Mouse (Mus musculus) heart, embryonic 15.5 days (tissue): ENCODE results near the gene Gm47841. TPM values are rescaled to one million over a fixed set of nuclear protein-coding genes. Genes with fewer than 3 reads are reported as not detected.

Experiments used
- ATAC-seq: fragments of 200-750 bp; cut with Nextera tagmentation; replicated peaks from 2 replicates; pipeline ENCODE4 v1.8.0; 2017; ENCODE audit warnings: low read depth, moderate TSS enrichment; ENCODE audit not compliant: insufficient number of reproducible peaks, insufficient read depth, low FRiP score
- H3K27ac ChIP-seq: fragments of 300-500 bp; sonication (generic); 2 replicates; pipeline ENCODE4 v1.5.1; 2015; ENCODE audit warnings: mild to moderate bottlenecking, inconsistent platforms
- H3K27me3 ChIP-seq: fragments of 300-500 bp; sonication (generic); 2 replicates; pipeline ENCODE4 v1.6.1; 2015; ENCODE audit warnings: inconsistent platforms
- H3K36me3 ChIP-seq: fragments of 300-500 bp; sonication (generic); 2 replicates; pipeline ENCODE4 v1.6.1; 2015; ENCODE audit warnings: mild to moderate bottlenecking, inconsistent platforms
- H3K4me1 ChIP-seq: fragments of 300-500 bp; sonication (generic); replicated peaks from 2 replicates; pipeline ENCODE4 v1.6.1; 2015; ENCODE audit warnings: inconsistent platforms
- H3K4me2 ChIP-seq: fragments of 300-500 bp; sonication (generic); 2 replicates; pipeline ENCODE4 v1.6.1; 2015; ENCODE audit warnings: inconsistent platforms, mild to moderate bottlenecking, moderate library complexity
- H3K4me3 ChIP-seq: fragments of 300-500 bp; sonication (generic); 2 replicates; pipeline ENCODE4 v1.5.1; 2015; ENCODE audit warnings: mild to moderate bottlenecking, inconsistent platforms
- H3K9ac ChIP-seq: fragments of 300-500 bp; sonication (generic); 2 replicates; pipeline ENCODE4 v1.6.1; 2015; ENCODE audit warnings: mild to moderate bottlenecking, inconsistent platforms
- H3K9me3 ChIP-seq: fragments of 300-500 bp; sonication (generic); replicated peaks from 2 replicates; pipeline ENCODE4 v1.6.1; 2016; ENCODE audit warnings: inconsistent platforms
- WGBS: fragments of 180-500 bp; shearing (Covaris S2); methylation state at CpG from one replicate; pipeline ENCODE4 v1.1.7; 2015; ENCODE audit warnings: mixed read lengths; 5-methylcytosine and 5-hydroxymethylcytosine counted together
- polyA plus RNA-seq: library from polyadenylated mRNA; unstranded; fragments of >200 nt; fragmentation: Nextera tagmentation; extraction: Ambion mirVana; gene quantifications from 2 replicates; pipeline ENCODE4 v1.2.1, GENCODE M21; 2015

Gene Gm47841
- polyA plus RNA-seq, 1 experiment from 2014 or later, result not detected

DNA sequence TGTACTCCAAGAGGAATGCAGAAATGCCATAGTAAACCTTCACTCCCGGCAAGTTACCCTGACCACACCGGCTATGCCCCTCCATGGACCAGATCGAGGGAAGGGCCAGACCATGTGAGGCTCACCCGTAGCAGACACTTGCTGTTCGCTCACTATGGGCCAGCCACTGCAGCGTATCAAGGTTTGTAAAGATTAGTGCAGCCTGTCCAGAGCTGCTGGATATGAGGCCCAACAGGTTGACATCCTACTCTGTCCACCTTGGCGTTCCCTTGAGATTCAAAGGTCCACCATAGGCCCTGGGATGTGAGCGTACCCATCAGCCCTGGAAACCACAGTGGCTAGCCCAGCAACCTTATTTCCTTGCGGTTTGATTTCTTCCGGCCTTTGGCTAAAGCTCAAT is 7.3 kb upstream of the Gm47841 start:
- Histone ChIP-seq H3K27ac (no peak overlapping the region), H3K4me2 (0 out of 2 replicates have a peak overlapping the region, but pooled peaks have one; percentile 78), H3K4me3 (no peak overlapping the region), H3K27me3 (peaks cover 81% of the 10 kb centered on the region), H3K9ac (no peak overlapping the region), H3K9me3 (no peaks in the 10 kb centered on the region), H3K36me3 (no peaks in the 10 kb centered on the region), H3K4me1 (peaks cover 15% of the 10 kb centered on the region)
- WGBS, result 77% methylated on average over 10 of the region's 10 CpGs
- no peak for ATAC-seq

DNA sequence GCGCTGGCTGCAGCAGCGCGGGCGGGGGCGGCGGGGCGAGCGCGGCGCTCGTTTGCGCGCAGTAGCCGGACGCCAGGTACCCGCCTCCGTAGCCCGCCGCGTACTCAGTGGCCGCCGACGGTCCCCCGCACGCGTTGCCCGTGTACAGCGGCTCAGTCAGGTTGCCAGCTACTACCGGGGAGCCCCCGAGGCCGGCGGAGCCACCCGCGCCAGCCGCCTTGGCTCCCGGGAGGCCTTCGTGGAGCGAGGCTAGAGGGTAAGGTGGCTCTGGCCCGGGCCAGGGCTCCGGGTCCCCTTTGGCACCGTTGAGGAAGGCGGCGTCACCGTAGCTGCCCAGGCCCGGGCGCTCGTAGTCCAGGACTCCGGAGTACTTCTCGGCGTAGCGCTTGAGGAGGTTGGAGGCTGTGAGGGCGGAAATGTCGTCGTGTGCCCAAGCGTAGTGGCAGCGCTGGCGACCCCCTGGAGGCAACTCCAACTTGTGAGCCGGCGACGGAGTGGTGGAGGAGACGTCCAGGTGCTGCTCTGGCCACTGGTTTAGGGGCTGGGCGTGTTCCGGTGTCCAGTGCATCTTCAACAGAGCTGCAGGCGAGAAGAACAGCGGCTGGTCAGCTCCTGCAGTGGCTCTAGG is 6.7 kb upstream of the Gm47841 start:
- Histone ChIP-seq H3K4me3 (peak overlapping the region; percentile 44), H3K9me3 (no peaks in the 10 kb centered on the region), H3K9ac (0 out of 2 replicates have a peak overlapping the region, but pooled peaks have one; percentile 36), H3K4me1 (peaks cover 15% of the 10 kb centered on the region), H3K36me3 (no peaks in the 10 kb centered on the region), H3K4me2 (peak overlapping the region; percentile 78), H3K27me3 (peaks cover 87% of the 10 kb centered on the region), H3K27ac (no peak overlapping the region)
- ATAC-seq, result no peak
- WGBS, result 20% methylated on average over 57 of the region's 65 CpGs

DNA sequence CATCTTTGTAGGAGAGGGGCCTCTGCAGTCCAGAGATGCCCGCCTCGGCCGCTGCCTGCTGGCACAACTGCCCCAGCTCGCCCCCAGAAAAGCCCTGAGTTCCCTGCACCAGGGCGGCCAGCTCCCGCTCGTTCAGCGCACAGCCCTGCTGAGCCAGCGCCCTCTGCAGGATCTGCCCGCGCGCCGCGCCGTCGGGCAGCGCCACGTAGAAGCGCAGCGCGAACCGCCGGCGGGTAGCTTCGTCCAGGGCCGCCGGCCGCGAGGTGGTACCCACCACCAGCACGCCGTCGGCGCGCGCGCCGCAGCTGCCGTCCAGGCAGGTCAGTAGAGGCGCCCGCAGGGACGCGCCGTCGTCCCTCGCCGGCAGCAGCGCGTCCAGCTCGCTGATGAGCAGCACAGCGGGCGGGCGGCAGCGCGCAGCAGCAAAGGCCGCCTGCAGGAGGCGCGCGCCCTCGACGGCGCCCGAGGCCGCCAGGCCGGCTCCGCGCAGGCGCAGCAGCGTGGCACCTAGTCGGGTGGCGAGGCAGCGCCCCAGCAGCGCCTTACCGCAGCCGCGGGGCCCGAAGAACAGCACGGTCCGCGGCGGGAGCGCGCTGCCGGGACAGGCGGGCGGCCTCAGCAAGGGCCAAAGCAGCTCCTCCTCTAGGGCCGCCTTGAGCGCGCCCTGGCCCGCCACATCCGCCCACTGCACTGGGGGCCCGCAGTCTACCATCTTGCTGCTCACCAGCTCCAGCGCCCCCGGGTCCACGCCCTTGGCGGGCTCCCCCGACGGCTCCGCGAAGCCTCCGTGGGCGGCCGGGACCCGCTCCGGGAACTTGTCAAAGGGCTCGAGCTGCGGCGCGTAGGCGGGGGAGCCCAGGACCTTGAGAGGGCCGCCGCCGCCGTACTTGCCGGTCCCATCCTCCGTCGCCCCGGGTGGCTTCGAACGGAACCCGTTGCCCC is 5.6 kb upstream of the Gm47841 start:
- peaks cover 95% of the 10 kb centered on the region for H3K27me3 ChIP-seq
- ATAC-seq, result no peak
- peak overlapping the region; percentile 44 for H3K4me3 ChIP-seq
- 16% methylated on average over 120 of the region's 120 CpGs for WGBS
- peak overlapping the region; percentile 78 for H3K4me2 ChIP-seq
- no peaks in the 10 kb centered on the region for H3K36me3 ChIP-seq
- no peak overlapping the region for H3K27ac ChIP-seq
- H3K9ac ChIP-seq, result 0 out of 2 replicates have a peak overlapping the region, but pooled peaks have one; percentile 36
- H3K4me1 ChIP-seq, result peaks cover 15% of the 10 kb centered on the region
- H3K9me3 ChIP-seq, result no peaks in the 10 kb centered on the region

DNA sequence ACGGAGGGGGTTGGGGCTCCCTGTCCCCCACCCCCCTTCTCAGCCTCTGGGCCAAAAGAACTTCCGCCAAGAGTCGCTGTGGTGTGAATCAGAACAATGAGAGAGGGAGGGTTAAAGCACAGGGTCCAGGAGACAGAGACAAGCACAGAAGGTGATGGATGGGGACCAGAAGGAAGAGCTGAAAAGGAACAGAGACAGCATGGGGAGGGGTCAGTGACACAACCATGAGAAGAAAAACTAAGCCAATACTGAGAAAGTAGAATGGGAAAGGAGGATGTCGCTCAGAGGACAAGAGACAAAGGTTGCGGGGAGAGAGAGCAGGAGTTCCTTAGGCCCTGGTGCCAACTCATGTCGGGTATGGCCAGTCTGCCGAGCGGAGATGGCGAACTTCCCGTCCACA is 4.7 kb upstream of the Gm47841 start:
- Histone ChIP-seq H3K36me3 (no peaks in the 10 kb centered on the region), H3K4me2 (no peak overlapping the region), H3K4me1 (peaks cover 21% of the 10 kb centered on the region), H3K27me3 (peaks cover 98% of the 10 kb centered on the region), H3K4me3 (no peak overlapping the region), H3K27ac (no peak overlapping the region), H3K9me3 (no peaks in the 10 kb centered on the region), H3K9ac (no peak overlapping the region)
- no peak for ATAC-seq
- WGBS, result 69% methylated on average over 10 of the region's 10 CpGs

DNA sequence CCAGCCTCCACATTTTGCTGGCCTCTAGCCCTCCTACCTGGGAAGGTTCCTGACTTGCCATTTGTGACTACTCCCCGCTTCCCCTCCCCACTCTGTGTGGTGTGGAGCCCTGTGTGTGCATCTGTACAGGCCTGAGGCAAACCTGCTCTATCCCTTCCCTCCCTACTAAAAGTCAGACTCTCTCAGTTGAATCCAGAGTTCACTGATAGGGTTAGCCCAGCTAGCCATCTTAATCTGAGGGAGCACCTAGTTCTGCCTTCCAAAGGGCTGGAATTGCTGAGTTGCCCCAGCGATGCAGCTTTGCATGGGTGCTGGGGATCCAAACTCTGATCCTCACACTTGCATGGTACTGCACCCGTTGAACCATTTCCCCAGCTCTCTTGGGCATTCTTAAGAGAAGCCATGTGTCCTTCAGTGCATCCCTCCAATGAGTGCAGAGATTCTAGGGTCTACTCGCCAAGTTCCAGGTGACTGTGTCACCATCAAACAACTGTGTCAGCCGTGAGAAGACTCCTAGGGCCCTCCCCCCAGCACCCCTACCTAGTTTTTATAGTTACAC is 1.2 kb upstream of the Gm47841 start:
- no peak for ATAC-seq
- no peaks in the 10 kb centered on the region for H3K9me3 ChIP-seq
- 56% methylated on average over 5 of the region's 5 CpGs for WGBS
- H3K4me2 ChIP-seq, result no peak overlapping the region
- H3K4me3 ChIP-seq, result no peak overlapping the region
- no peaks in the 10 kb centered on the region for H3K36me3 ChIP-seq
- no peak overlapping the region for H3K9ac ChIP-seq
- H3K27me3 ChIP-seq, result peaks cover 99% of the 10 kb centered on the region
- no peak overlapping the region for H3K27ac ChIP-seq
- H3K4me1 ChIP-seq, result peaks cover 24% of the 10 kb centered on the region

DNA sequence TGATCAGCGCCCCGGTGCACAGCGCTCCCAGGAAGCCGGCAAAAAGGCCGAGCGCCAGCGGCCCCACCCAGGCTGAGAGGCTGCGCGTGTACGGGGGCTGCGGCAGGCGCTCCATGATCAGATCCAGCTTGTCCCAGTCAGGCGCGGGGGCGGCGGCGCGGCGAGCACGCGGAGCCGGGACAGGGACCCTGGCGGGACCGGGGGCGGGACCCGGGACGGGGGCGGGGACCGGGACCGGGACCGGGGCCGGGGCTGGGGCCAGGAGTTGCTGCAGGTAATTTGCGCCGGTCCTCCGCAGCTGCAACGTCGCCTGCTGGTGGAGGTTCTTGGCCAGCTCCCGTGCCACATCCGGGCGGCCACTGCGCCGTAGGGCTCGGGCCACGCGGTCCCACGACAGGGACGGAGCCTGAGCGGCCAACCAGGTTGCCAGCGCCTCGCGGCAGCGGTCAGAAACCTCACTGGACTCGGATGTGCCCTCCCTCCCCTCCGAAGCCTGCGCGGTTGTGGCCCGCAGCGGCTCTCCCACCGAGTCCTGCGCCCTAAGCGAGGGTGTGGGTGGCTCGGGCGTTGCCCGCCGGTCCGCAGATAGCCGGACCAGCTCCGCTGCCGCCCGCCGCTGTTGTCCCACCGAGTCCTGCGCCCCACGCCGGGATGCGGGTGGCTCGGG is 537 bp downstream of the Gm47841 start:
- peaks cover 17% of the 10 kb centered on the region for H3K4me1 ChIP-seq
- no peak; the same call in 1 of the 2 replicates for ATAC-seq
- peak overlapping the region; percentile 94 for H3K4me2 ChIP-seq
- peaks cover 95% of the 10 kb centered on the region for H3K27me3 ChIP-seq
- H3K4me3 ChIP-seq, result peak overlapping the region; percentile 54
- under 1% methylated on average over 77 of the region's 77 CpGs for WGBS
- H3K36me3 ChIP-seq, result no peaks in the 10 kb centered on the region
- peak overlapping the region; percentile 25; the same call in 1 of the 2 replicates for H3K9ac ChIP-seq
- no peaks in the 10 kb centered on the region for H3K9me3 ChIP-seq
- H3K27ac ChIP-seq, result no peak overlapping the region

DNA sequence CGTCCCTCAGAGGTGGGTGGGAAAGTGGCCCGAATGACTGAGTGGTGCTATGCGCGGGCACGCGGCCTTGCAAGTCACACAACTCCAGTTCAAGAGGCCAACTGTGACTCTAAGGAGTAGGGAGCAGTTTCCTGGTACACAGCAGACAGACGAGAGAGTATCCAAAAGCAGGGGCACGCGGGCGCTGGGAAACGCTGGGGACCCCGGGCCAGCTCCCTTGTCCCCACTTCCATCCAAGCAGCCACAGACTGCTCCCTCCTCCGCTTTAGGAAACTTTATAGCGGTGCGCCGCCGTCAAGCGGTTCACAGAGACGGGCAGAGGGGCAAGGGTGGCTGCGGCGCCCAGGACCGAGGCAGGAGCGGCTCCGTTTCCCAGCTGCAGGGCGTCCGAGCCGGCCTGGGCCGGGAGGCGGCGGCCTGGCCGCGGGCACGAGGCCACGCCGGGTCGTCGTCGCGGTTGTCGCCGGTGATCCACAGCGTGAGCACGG is 1.1 kb downstream of the Gm47841 start:
- H3K9me3 ChIP-seq, result no peaks in the 10 kb centered on the region
- WGBS, result 3% methylated on average over 43 of the region's 43 CpGs
- H3K36me3 ChIP-seq, result no peaks in the 10 kb centered on the region
- no peak for ATAC-seq
- peak overlapping the region; percentile 54 for H3K4me3 ChIP-seq
- H3K27me3 ChIP-seq, result peaks cover 95% of the 10 kb centered on the region
- H3K4me1 ChIP-seq, result peaks cover 17% of the 10 kb centered on the region
- H3K27ac ChIP-seq, result no peak overlapping the region
- peak overlapping the region; percentile 25; the same call in 1 of the 2 replicates for H3K9ac ChIP-seq
- H3K4me2 ChIP-seq, result peak overlapping the region; percentile 94

DNA sequence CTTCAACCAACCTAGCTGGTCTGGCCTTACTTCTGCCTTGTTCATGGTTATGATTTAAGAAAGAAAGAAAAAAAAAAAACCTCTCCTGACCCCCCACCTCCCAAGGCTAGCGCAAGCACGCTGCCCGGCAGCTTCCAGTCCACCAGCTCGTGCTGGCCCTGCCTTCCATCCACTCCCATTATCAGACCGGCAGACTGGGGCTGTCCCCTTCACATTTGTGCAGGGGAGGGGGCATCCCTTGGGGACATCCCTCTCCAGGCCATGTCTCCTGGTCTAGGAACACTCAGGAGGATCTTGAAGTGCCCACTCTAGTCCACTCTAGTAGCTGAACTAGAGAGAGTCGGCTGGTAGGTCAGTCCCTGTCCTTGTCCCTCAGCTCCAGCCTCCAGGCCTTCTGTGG is 2.7 kb downstream of the Gm47841 start:
- H3K4me3 ChIP-seq, result no peak overlapping the region
- WGBS, result 37% methylated on average over 6 of the region's 6 CpGs
- H3K9me3 ChIP-seq, result no peaks in the 10 kb centered on the region
- no peaks in the 10 kb centered on the region for H3K36me3 ChIP-seq
- no peak overlapping the region for H3K9ac ChIP-seq
- no peak overlapping the region for H3K4me2 ChIP-seq
- H3K4me1 ChIP-seq, result peaks cover 17% of the 10 kb centered on the region
- H3K27me3 ChIP-seq, result peaks cover 95% of the 10 kb centered on the region
- H3K27ac ChIP-seq, result no peak overlapping the region
- no peak for ATAC-seq

DNA sequence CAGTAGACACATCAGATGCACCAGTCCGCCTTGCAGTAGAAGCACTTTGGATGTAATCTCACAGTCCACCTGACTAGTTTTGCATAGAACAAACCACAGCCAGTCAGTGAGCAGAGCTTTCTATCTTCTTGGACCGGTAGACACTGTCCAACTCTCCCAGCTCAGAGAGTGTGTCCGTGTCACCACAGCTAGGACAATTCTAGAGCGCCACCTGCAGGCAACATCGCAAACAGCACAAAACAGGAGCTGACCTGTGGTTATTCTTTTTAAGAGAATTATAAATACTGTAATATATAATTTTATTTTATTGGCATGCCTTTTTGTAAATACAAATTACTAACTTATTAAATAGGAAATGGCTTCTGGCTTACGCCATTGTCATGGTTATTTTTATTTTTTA is 4.6 kb downstream of the Gm47841 start:
- H3K36me3 ChIP-seq, result no peaks in the 10 kb centered on the region
- peaks cover 17% of the 10 kb centered on the region for H3K4me1 ChIP-seq
- H3K9me3 ChIP-seq, result no peaks in the 10 kb centered on the region
- H3K27me3 ChIP-seq, result peaks cover 94% of the 10 kb centered on the region
- no peak overlapping the region for H3K9ac ChIP-seq
- H3K4me3 ChIP-seq, result no peak overlapping the region
- H3K4me2 ChIP-seq, result no peak overlapping the region
- 22% methylated on average over 6 of the region's 6 CpGs for WGBS
- no peak for ATAC-seq
- H3K27ac ChIP-seq, result no peak overlapping the region

DNA sequence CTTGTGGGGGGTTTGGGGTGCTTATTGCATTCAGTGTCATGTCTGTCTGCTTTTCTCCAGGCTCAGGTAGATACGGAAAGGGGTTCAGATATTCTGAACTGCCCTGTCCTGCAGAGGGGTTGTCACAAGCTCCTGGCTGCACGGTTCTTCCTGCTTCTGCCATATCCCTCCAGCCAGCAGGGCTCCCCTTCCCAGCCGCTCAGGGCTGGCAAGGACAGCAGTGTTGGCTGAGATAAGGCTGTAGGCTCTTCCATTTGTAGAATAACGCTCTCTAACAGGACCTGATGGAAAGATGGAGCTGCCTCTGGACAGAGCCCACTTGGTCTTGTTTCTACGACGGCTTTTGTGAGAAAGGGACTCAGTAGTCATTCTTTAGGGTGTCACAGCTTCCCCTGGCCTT is 5.2 kb downstream of the Gm47841 start:
- Histone ChIP-seq H3K36me3 (no peaks in the 10 kb centered on the region), H3K27ac (no peak overlapping the region), H3K9me3 (no peaks in the 10 kb centered on the region), H3K4me2 (no peak overlapping the region), H3K4me1 (peaks cover 12% of the 10 kb centered on the region), H3K27me3 (peaks cover 91% of the 10 kb centered on the region), H3K4me3 (no peak overlapping the region), H3K9ac (no peak overlapping the region)
- no peak for ATAC-seq
- WGBS, result 44% methylated on average over 6 of the region's 6 CpGs

DNA sequence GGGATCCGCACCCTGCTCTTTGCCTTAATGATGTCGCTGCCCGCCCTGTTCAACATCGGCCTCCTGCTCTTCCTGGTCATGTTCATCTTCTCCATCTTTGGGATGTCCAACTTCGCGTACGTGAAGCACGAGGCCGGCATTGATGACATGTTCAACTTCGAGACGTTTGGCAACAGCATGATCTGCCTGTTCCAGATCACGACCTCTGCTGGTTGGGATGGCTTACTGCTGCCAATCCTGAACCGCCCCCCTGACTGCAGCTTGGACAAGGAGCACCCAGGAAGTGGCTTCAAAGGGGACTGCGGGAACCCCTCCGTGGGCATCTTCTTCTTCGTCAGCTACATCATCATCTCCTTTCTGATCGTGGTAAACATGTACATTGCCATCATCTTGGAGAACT is 7.5 kb downstream of the Gm47841 start:
- no peak overlapping the region for H3K27ac ChIP-seq
- H3K9ac ChIP-seq, result no peak overlapping the region
- ATAC-seq, result no peak
- H3K4me1 ChIP-seq, result no peaks in the 10 kb centered on the region
- no peaks in the 10 kb centered on the region for H3K36me3 ChIP-seq
- no peak overlapping the region for H3K4me3 ChIP-seq
- WGBS, result 47% methylated on average over 17 of the region's 17 CpGs
- no peak overlapping the region for H3K4me2 ChIP-seq
- H3K9me3 ChIP-seq, result no peaks in the 10 kb centered on the region
- H3K27me3 ChIP-seq, result peaks cover 69% of the 10 kb centered on the region
